Mouse (Mus musculus) heart, embryonic 14.5 days (tissue): ENCODE data around the gene Vmn1r129. TPM values are rescaled to one million over a fixed set of nuclear protein-coding genes. Genes with fewer than 3 reads are reported as not detected.
"Not testable (repeated sequence)": the region's sequence is repeated elsewhere in the genome, so short reads cannot be mapped to it uniquely, and the experiment has no call there.

Source experiments
- ATAC-seq: fragments of 200-750 bp; cut with Nextera tagmentation; 2 replicates; pipeline ENCODE4 v1.8.0; 2017; ENCODE audit warnings: low read depth, moderate TSS enrichment; ENCODE audit not compliant: insufficient number of reproducible peaks, insufficient read depth, low FRiP score
- H3K27ac ChIP-seq, 2 experiments: fragments of 200-500 bp in 1 of 2; fragments of 300-500 bp in 1 of 2; sonication (generic) in 1 of 2; replicated peaks in 1 of 2; 2 replicates each; pipeline ENCODE4 v1.5.1; 2012 to 2014; ENCODE audit warnings: low read depth in 2 of 2, low read length in 2 of 2, control low read depth in 1 of 2, mild to moderate bottlenecking in 1 of 2, mixed read lengths in 1 of 2; ENCODE audit not compliant: control insufficient read depth in 1 of 2, insufficient read depth in 1 of 2
- H3K27me3 ChIP-seq: fragments of 300-500 bp; sonication (generic); 2 replicates; pipeline ENCODE4 v1.6.1; 2014; ENCODE audit warnings: mild to moderate bottlenecking, low read length, control low read depth; ENCODE audit not compliant: control insufficient read depth, insufficient read depth
- H3K36me3 ChIP-seq: fragments of 300-500 bp; sonication (generic); 2 replicates; pipeline ENCODE4 v1.6.1; 2014; ENCODE audit warnings: mild to moderate bottlenecking, control low read depth, low read length, mixed read lengths; ENCODE audit not compliant: control insufficient read depth, insufficient read depth
- H3K4me1 ChIP-seq, 2 experiments: fragments of 200-500 bp in 1 of 2; fragments of 300-500 bp in 1 of 2; sonication (generic) in 1 of 2; 2 replicates each; pipeline ENCODE4 v1.6.1; 2012 to 2014; ENCODE audit warnings: low read length in 2 of 2, control low read depth in 1 of 2, mixed read lengths in 1 of 2; ENCODE audit not compliant: control insufficient read depth in 2 of 2, insufficient read depth in 2 of 2
- H3K4me2 ChIP-seq: fragments of 300-500 bp; sonication (generic); 2 replicates; pipeline ENCODE4 v1.6.1; 2014; ENCODE audit warnings: mild to moderate bottlenecking, low read length
- H3K4me3 ChIP-seq, 2 experiments: fragments of 200-500 bp in 1 of 2; fragments of 300-500 bp in 1 of 2; sonication (generic) in 1 of 2; 2 replicates each; pipeline ENCODE4 v1.5.1; 2012 to 2014; ENCODE audit warnings: low read length in 2 of 2, mild to moderate bottlenecking in 2 of 2, control low read depth in 1 of 2, low read depth in 1 of 2, moderate library complexity in 1 of 2; ENCODE audit not compliant: control insufficient read depth in 1 of 2, insufficient read depth in 1 of 2
- H3K9ac ChIP-seq: fragments of 300-500 bp; sonication (generic); 2 replicates; pipeline ENCODE4 v1.6.1; 2014; ENCODE audit warnings: mild to moderate bottlenecking, low read length
- H3K9me3 ChIP-seq: fragments of 300-500 bp; sonication (generic); 2 replicates; pipeline ENCODE4 v1.6.1; 2016; ENCODE audit warnings: low read length, control low read depth; ENCODE audit not compliant: control insufficient read depth
- WGBS: fragments of 180-500 bp; shearing (Covaris S2); extraction: QIAGEN DNeasy Blood & Tissue Kit; methylation state at CpG from one replicate; pipeline ENCODE4 v1.1.7; 2014; 5-methylcytosine and 5-hydroxymethylcytosine counted together
- polyA plus RNA-seq: library from polyadenylated mRNA; unstranded; fragments of >200 nt; fragmentation: Nextera tagmentation; extraction: Ambion mirVana; gene quantifications from 2 replicates; pipeline ENCODE4 v1.2.1, GENCODE M21; 2014

Gene Vmn1r129
- polyA plus RNA-seq = not detected in 2 replicates

- not testable (repeated sequence) for H3K27ac ChIP-seq, H3K36me3 ChIP-seq, H3K9ac ChIP-seq, H3K4me3 ChIP-seq, H3K9me3 ChIP-seq, H3K27me3 ChIP-seq, ATAC-seq, H3K4me2 ChIP-seq, H3K4me1 ChIP-seq
- WGBS = no CpG with 5 or more reads among the region's 1 CpGs
These were observed at the start of gene Vmn1r129 for GRCm38 (mm10) chr7:21361191-21361590. Vmn1r129 (minus strand) TSS chr7:21361291.

- H3K9ac ChIP-seq, H3K9me3 ChIP-seq, H3K36me3 ChIP-seq, H3K4me3 ChIP-seq, H3K4me2 ChIP-seq, H3K27me3 ChIP-seq, ATAC-seq, H3K4me1 ChIP-seq, H3K27ac ChIP-seq: not testable (repeated sequence)
- WGBS = 61% methylated on average over 1 of the region's 1 CpGs
These were observed 12.0 kb downstream of the Vmn1r129 start, which contains the start of gene Vmn1r128 for GRCm38 (mm10) chr7:21349073-21349472. Vmn1r128 (plus strand) TSS chr7:21349373.

GRCm38 (mm10) chr7:21319761-21320160, 41.3 kb downstream of the Vmn1r129 start, which contains the start of gene Vmn1r127:
Vmn1r127 (minus strand) TSS chr7:21319861.
- not testable (repeated sequence) for H3K9ac ChIP-seq, H3K36me3 ChIP-seq, H3K4me1 ChIP-seq, H3K4me2 ChIP-seq, H3K4me3 ChIP-seq, H3K9me3 ChIP-seq, H3K27ac ChIP-seq, ATAC-seq, H3K27me3 ChIP-seq
- no CpG with 5 or more reads among the region's 3 CpGs for whole genome bisulfite sequencing

Other genes with a start within 250 kb of the Vmn1r129 start
- not detected in 2 replicates for gene Vmn1r122, start 227.2 kb downstream of the Vmn1r129 start, polyA plus RNA-seq
- not detected in 2 replicates for gene Vmn1r123, start 199.1 kb downstream of the Vmn1r129 start, polyA plus RNA-seq
- not detected in 2 replicates for gene Gm5157, start 170.9 kb downstream of the Vmn1r129 start, polyA plus RNA-seq
- gene Vmn1r124, start 100.7 kb downstream of the Vmn1r129 start, polyA plus RNA-seq = not detected in 2 replicates
- gene Vmn1r125, start 89.1 kb downstream of the Vmn1r129 start, polyA plus RNA-seq = not detected in 2 replicates
- gene Vmn1r126, start 59.8 kb downstream of the Vmn1r129 start, polyA plus RNA-seq = not detected in 2 replicates
- not detected in 2 replicates for gene Vmn1r127, start 41.4 kb downstream of the Vmn1r129 start, polyA plus RNA-seq
- gene Vmn1r128, start 11.9 kb downstream of the Vmn1r129 start, polyA plus RNA-seq = not detected in 2 replicates
- gene Gm6882, start 71.5 kb upstream of the Vmn1r129 start, polyA plus RNA-seq = not detected in 2 replicates
- gene Vmn1r130, start 150.5 kb upstream of the Vmn1r129 start, polyA plus RNA-seq = not detected in 2 replicates
- gene Vmn1r131, start 184.8 kb upstream of the Vmn1r129 start, polyA plus RNA-seq = not detected in 2 replicates